10 mouse cellular contexts compared by ENCODE assay signal in the genomic region with DNA sequence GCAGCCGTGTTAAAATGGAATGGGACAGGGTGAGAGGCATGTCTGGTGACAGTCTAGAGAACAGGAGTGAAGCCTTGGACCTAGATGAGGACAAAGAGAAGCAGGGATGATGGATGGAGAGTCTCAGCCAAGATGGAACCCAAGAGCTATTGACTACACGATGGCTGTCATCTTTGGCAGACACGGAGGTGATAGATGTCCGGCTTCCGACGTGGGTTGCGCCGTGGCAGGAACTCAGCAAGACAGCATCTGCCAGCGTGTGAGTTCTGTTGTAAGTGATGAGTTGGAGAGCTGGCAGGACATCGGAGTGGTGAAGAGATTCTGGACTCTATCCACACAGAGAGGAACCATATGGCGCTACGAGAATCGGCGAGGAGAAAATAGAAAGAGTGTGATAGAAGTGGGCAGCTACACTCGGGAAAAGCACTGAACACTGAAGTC.
DNase-seq lines count a peak whose midpoint lies in the region; ATAC-seq and TF ChIP-seq lines count a peak whose summit lies in the region.
"Had no signal": no experiment of that assay in that cellular context is flagged by ENCODE, and none has a peak within 500 bp of the region (broad histone marks: within the 10 kb centered on the region; RNA-seq: fewer than 3 reads in every experiment).

No protein-coding gene starts in this region.

- ATAC-seq in cerebellum, adult (ENCODE audit: insufficient number of reproducible peaks, low FRiP score, low TSS enrichment), result no peak; the same call in 1 of the 2 replicates
- ATAC-seq in lung, postnatal 0 days, result peak; percentile 65

- H3K4me3 ChIP-seq in layer of hippocampus, adult 2 months, result no peak overlapping the region
- H3K4me3 ChIP-seq in lung, postnatal 0 days (ENCODE audit: low read depth, low read length), result no peak overlapping the region
- H3K4me3 ChIP-seq: neural tube, embryonic 12.5 days had no signal

- TF ChIP-seq EP300 in lung, postnatal 0 days (IDR thresholded peaks at IDR 0.05), result peak; percentile 34; the same call in 1 of the 2 replicates

- peak; percentile 78 for DNase-seq in cerebellum, adult 11-12 months
- peak; percentile 83 for DNase-seq in cerebellum, adult 9-10 months
- peak; percentile 30 to 72 for DNase-seq in layer of hippocampus, adult 2 months (ENCODE audit: low spot score in 2 of 2)
- DNase-seq in lung, postnatal 0 days (ENCODE audit: low spot score), result peak; percentile 65
- DNase-seq in yolk sac, embryonic 10.5 days (ENCODE audit: low spot score), result no peak
- no peak for DNase-seq in neural tube, embryonic 10.5 days (ENCODE audit: extremely low spot score, low spot score)
- no peak for DNase-seq in urinary bladder, postnatal 4 days (ENCODE audit: low spot score in 2 of 2)

- no peak overlapping the region for H3K4me2 ChIP-seq in lung, postnatal 0 days (replicated peaks; ENCODE audit: low read depth, low read length)
- H3K4me2 ChIP-seq: neural tube, embryonic 12.5 days had no signal

- no peak overlapping the region for H3K9ac ChIP-seq in lung, postnatal 0 days (replicated peaks; ENCODE audit: low read depth)
- H3K9ac ChIP-seq: neural tube, embryonic 12.5 days had no signal

- 56% methylated on average over 15 of the region's 15 CpGs for WGBS in lung, postnatal 0 days

- H3K36me3 ChIP-seq in lung, postnatal 0 days (ENCODE audit: insufficient read depth, low read length), result no peaks in the 10 kb centered on the region
- H3K36me3 ChIP-seq: neural tube, embryonic 12.5 days had no signal

- no peak for TF ChIP-seq CTCF in layer of hippocampus, adult 2 months (conservative IDR thresholded peaks at IDR 0.05)
- no peak for TF ChIP-seq CTCF in lung, postnatal 0 days (IDR thresholded peaks at IDR 0.05)

- no peaks in the 10 kb centered on the region for H3K27me3 ChIP-seq in lung, postnatal 0 days (replicated peaks; ENCODE audit: insufficient read depth, low read length)

- no peaks in the 10 kb centered on the region for H3K4me1 ChIP-seq in lung, postnatal 0 days (ENCODE audit: insufficient read depth, low read depth, low read length)

- H3K9me3 ChIP-seq in lung, postnatal 0 days (ENCODE audit: low read length), result no peaks in the 10 kb centered on the region
- H3K9me3 ChIP-seq: neural tube, embryonic 12.5 days had no signal

- peak overlapping the region; percentile 73 for H3K27ac ChIP-seq in layer of hippocampus, adult 2 months
- H3K27ac ChIP-seq in lung, postnatal 0 days (ENCODE audit: low read length), result no peak overlapping the region
- H3K27ac ChIP-seq: kidney, postnatal 0 days; neural tube, embryonic 12.5 days had no signal

Comparison
In these comparisons a context has a peak if more than half of its experiments do, and no peak if none do; other contexts are left out.
1. DNase-seq: peak in cerebellum, adult 11-12 months (single experiment), cerebellum, adult 9-10 months (single experiment), layer of hippocampus, adult 2 months (2 of 2) and lung, postnatal 0 days (single experiment); none in yolk sac, embryonic 10.5 days (single experiment), neural tube, embryonic 10.5 days (single experiment) and urinary bladder, postnatal 4 days (0 of 2).